Mouse (Mus musculus): ENCODE results near the gene Maco1. TPM values are rescaled to one million over a fixed set of nuclear protein-coding genes. Genes with fewer than 3 reads are reported as not detected.
"Not testable (repeated sequence)": the region's sequence is repeated elsewhere in the genome, so short reads cannot be mapped to it uniquely, and the experiment has no call there.

Maco1 gene
- total RNA-seq, 2 experiments from 2014 or later = 62.9 to 136 TPM

DNA sequence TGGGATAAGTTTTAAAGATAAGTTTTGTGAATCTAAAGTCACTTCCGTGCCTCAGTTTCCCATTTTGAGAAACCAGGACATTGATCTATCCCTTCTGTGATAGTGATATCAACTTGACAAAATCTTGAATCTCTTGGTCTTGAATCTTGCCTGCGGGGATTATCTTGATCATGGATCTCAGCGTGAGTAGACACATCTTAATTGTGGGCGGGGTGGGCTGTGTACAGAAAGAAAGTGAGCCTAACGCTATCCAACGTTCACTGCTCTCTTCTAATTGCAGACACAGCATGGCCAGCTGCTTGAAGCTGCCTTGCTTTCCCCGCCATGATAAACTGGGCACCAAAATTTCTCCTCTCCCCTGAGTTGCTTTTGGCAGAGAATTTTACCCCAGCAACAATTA is 9.9 kb upstream of the Maco1 start:
- 0 out of 2 replicates have a peak, but pooled peaks have one; percentile 15 for ATAC-seq (replicated peaks; ENCODE audit: low FRiP score, poor library complexity, severe bottlenecking)

DNA sequence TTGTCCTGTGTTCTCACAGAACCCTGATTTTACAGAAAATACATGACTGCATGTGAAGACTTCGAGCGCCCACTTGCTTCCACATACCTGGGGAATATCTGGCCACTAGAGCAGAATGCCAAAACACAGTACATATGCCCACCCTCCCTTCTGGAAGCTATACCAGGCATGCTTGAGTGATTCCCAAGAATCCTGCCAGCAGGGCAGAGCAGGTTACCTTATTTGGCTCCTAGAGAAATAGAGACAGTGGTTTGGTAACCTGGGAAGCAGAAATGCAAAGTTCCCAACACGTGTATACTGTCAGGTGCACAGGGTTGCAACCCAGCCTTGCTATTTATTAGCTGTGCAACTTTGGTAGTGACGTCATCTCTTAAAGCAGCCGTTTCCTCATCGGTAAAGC is 8.7 kb upstream of the Maco1 start:
- no peak for ATAC-seq (replicated peaks; ENCODE audit: low FRiP score, poor library complexity, severe bottlenecking)

DNA sequence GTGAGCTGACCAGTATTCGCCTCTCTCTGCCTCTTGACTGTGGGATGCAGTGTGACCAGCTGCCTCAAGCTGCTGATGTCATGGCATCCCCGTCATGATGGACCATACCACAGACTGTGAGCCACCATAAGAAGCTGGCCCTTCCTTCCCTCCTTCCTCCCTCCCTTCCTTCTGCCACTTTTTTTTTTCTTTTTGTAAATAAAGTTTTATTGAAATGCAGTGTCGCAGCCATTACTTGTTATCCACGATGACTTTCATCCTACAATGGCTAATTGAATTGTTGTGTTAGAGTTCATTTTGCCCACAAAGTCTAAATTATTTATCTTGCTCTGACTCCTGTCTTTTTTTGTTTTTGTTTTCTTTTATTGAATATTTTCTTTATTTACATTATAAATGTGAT is 5.3 kb upstream of the Maco1 start:
- no peak for ATAC-seq (replicated peaks; ENCODE audit: low FRiP score, poor library complexity, severe bottlenecking)

DNA sequence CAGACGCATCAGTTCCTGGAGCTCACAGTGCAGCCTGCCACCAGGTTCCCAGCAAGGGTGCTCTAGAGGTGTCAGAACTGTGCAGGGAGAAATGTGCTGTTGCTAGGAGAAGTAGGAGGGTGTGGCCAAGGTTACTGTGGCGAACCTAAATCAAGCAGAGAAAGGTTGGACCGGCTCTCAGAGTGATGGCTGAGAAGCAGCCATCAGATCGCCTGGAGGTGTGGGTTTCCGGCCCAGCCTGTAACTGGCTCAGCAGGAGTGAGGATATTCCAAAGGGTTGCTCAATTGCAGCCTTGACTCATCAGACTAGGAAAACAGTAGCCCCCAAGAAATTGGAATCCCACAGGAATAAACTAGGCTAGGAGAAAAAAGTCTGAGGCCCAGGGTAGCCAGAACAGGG is 3.4 kb upstream of the Maco1 start:
- no peak for ATAC-seq (replicated peaks; ENCODE audit: low FRiP score, poor library complexity, severe bottlenecking)

DNA sequence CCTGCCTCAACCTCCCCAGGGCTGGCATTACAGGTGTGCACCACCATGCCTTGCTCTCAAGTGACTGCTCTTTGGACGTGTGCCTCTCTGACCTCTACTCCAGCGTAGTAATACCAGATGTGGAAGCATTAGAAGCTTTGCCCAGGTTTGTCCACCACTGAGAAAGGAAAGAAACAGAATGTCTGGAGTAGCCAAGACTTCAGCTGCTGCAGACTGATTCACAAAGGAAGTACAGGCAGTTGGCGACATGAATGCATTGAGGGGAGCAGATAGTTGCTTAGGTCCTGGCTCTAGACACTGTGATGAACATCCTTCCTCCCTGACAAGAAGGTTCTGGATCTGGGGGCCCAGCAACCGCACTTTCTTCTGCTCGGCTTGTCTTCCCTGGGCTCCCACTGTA is 2.9 kb upstream of the Maco1 start:
- ATAC-seq (replicated peaks; ENCODE audit: low FRiP score, poor library complexity, severe bottlenecking) = no peak

DNA sequence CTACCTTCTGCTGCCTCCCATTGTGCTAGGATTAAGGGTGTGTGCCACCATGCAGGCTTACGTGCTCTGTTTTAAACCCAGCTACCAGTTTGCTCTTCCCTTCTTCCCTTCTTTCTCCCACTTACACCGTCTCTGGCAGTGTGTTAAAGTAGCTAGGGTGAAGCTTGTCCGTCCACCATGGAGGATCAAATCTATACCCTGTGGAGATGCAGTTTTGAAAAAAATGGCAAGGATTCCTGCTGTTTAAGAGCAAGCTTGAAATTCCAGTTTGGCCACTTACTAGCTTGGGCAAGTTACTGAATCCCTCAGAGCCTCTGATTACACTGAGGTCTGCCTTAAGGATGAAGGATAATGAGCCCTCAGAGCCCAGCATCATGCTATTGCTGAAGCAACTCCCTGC is 2.2 kb upstream of the Maco1 start:
- no peak for ATAC-seq (replicated peaks; ENCODE audit: low FRiP score, poor library complexity, severe bottlenecking)

DNA sequence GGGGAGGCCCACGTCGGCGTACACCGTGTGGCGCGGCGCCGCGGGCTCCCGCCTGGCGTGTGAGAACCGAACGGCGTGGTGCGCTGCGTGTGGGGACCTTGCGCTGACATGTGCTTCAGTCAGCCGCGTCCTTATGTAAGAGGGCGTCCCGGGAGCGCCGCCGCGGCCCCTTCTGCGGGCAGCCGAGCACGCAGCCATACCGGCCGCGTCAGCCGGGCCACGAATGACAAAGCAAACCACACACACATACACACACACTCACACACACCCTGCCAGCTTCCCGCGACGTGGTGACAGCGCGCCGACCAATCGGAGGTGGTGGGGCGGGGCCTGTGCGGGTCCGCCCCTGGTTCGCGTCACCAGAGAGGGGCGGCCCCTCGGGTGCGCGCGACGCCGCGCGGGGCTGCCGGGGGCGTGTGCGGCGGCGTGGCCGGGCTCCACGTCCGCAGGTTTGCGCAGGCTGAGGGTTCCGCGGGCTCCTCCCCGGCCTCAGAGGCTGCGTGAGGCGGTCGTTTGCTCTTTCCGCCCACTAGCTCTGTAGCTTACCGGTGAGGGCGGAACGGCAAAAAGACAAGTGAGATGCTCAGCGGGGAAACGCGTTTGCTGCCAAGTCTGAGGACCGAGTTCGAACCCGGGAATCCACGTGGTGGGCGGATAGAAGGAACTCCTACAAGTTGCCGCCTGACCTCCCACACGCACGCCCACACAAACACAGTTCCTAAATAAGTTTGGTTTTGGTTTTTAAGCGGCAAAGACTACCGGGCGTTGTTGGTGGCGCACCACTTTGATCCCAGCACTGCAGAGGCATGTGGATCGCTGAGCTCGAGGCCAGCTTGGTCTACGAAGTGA is 716 bp upstream of the Maco1 start:
- peak; percentile 79 for ATAC-seq (replicated peaks; ENCODE audit: low FRiP score, poor library complexity, severe bottlenecking)

DNA sequence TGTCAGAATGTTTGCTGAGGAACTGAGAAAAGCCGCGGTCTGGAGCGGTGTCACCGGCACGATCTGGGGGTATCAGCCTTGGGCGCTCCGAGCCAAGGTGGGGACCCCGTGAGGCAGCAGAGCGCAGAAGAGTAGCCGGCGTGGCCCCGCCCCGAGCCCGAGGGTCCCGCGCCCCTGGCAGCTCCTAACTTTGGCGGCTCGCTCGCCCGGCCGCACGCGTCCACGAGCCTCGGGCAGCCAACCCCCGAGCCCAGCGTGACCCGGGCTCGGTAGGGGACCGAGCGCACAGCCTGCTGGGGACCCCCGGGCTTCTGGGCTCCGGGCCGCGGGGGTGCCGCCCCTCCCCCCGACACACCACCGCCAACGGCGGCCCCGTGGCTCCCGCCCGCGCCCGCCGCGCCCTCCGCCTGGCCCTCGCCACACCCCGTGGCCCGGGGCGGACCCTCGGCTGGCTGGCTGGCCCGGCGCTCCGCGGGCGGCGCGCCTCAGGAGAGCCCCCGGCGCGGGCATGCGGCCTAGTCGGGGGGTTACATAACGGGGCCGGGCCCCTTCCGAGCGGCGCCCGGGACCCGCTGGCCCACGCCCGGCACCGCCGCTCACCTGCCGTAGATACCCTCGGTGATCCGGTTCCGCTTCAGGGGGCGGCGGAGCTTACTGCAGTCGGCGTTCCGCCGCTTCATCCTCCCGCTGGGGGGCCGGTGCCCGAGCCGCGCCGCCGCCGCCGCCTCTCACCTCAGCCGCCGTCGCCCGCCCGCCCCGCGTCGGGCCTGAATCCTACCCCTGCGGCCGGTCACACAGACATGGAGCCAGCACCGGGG is 498 bp downstream of the Maco1 start:
- ATAC-seq (replicated peaks; ENCODE audit: low FRiP score, poor library complexity, severe bottlenecking) = peak; percentile 42; the same call in 1 of the 2 replicates

DNA sequence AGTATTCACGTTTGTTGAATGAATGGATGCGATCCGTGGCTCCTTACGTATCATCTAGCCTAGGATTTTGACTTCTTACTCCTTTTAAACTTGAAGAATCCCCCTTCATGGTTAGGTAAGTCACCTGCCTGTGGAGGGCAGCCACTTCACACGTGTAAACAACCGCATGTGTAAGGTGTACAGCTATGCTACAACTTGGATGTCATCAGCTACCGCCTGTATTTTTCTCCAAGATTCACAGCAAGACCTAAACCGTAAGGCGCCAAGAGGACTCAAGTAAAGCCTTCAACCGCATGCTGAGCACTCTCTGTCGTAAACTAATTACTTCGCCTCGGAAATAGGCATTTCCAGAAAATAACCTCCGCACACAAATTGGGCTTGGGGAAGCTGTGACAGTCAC is 1.3 kb downstream of the Maco1 start:
- ATAC-seq (replicated peaks; ENCODE audit: low FRiP score, poor library complexity, severe bottlenecking) = no peak

DNA sequence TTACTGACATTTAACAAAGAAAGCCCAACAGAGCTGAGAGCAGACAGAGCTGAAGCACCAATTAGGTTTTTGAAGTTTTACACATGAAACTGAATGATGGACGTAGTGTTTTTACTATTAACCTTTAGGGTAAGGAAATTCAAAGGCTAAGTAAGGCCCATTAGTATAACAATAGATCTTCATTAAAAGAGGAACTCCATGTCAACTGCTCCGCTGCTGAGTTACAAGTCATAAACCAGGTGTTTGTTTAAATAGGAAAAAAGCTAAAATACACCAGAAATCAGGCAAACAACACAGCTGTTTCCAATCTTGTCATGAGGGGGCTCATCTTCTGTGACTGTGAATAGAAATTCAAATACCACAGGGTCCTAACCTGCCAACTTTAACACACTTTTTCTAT is 1.9 kb downstream of the Maco1 start:
- no peak for ATAC-seq (replicated peaks; ENCODE audit: low FRiP score, poor library complexity, severe bottlenecking)

DNA sequence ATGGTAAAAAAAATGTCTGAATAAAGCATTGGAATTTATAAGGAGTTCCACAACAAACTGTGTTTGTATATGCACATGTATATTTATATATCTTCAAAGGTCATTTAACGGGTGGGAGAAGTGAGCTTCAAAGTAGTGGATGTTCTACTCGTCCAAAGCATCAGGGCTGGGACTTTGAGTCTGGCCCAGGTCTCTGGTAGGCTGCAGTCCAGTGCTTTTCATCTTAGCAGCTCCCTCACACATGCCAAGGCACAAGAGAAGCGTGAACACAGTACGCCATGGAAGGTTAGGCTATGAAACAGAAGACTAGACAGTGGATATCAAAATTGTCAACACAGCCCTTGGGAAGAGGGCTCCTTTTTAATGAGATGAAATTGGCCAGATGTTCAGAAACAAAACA is 2.6 kb downstream of the Maco1 start:
- ATAC-seq (replicated peaks; ENCODE audit: low FRiP score, poor library complexity, severe bottlenecking) = no peak

DNA sequence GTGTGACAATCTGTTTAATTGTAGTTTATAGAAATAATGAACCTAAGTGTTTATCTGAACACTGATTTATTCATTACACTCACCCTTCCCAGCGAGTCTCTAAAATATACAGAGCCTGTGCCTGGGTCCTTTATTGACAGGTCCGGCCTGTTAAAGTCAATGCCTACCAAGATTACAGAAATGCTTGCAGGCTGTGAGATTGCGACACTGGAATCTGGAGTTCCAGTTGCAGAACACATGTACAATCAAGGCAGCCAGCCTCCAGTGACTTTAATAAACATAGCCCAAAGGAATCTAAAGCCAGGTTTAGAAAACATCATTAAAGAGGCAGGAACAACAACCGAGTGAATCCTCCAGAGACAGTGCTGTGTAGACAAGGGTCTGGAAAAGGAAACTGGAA is 5.6 kb downstream of the Maco1 start:
- no peak for ATAC-seq (replicated peaks; ENCODE audit: low FRiP score, poor library complexity, severe bottlenecking)

DNA sequence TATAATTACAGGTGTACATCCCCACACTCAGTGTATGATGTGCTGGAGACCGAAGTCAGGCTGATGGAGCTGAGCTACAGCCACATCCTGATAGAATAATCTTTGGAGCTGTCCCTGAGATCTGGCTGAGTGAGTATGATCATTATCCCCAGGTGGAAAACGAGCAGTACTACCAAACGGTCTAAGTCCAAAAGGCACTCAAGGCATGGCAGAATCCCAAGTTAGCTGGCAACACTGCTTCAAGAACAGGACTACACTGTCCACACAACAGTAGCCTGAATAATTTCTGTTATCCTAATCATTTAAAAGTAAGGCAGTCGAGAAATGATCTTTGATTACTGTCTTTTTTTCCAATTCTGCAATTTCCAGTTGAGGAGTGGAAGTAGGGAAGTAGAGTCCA is 9.6 kb downstream of the Maco1 start:
- ATAC-seq (replicated peaks; ENCODE audit: low FRiP score, poor library complexity, severe bottlenecking) = no peak

DNA sequence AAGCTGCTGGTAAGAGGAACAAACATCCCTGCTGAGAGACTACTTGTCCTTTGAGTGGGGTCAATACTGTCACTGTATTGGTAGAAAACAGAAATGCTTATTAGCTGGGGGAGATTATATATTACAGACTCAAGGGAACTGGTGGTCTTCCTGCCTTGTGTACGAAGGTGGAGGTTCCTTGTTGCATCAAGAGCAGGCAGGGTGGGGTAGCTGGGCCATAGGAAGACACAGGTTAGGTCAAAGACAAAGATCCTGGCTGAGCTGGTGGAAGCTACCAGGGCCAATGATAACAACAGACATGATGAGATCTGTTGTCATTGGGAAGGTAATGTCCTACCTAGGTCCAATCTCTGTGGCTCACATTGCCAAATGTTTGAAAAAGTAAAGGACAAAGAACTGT is 12.9 kb downstream of the Maco1 start:
- no peak for ATAC-seq (replicated peaks; ENCODE audit: low FRiP score, poor library complexity, severe bottlenecking)

DNA sequence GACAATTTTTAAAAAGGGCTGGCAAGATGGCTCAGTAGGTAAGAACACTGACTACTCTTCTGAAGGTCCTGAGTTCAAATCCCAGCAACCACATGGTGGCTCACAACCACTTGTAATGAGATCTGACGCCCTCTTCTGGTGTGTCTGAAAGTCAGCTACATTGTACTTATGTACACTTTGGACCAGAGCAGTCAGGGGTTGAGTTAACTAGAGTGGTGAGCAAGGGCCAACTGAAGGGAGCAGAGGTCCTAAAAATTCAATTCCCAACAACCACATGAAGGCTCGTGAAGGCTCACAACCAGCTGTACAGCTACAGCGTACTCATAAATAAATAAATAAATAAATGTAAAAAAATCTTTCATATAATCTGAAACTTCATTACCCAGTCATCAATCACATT is 14.4 kb downstream of the Maco1 start:
- ATAC-seq (replicated peaks; ENCODE audit: low FRiP score, poor library complexity, severe bottlenecking) = not testable (repeated sequence)

DNA sequence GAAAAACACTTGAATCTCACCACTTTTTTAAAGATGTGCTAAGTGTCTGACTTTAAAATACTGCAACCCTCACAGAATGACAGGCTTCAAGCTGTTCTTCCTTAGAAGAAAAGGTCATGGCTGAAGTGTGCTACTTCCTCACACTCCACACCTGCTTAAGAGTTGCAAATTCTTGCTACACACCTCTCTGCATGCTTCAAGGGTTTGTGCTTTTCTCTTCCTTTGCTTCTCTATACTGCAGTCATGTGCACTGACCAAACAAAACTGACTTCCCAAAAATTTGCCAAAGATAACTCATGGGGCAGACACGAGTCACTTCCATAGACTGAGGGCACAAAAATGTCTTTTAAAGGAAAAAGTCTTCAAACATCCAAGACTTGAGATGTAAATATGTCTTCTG is 14.9 kb downstream of the Maco1 start:
- no peak for ATAC-seq (replicated peaks; ENCODE audit: low FRiP score, poor library complexity, severe bottlenecking)

DNA sequence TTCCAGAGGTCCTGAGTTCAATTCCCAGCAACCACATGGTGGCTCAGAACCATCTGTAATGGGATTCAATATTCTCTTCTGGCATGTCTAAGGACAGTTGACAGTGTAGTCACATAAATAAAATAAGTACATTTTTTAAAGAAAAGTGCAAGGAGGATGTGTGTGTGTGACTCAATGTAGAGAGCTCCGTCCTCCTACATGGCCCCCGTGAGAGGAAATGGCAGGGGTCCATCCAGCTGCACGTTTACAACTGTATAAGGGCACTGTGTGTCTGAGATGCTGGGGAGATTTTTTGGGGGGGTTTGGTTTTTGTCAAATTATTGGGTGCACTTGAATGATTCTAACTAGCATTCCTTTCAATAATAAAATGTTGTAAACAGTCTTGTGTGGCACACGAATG is 17.7 kb downstream of the Maco1 start:
- no peak for ATAC-seq (replicated peaks; ENCODE audit: low FRiP score, poor library complexity, severe bottlenecking)

DNA sequence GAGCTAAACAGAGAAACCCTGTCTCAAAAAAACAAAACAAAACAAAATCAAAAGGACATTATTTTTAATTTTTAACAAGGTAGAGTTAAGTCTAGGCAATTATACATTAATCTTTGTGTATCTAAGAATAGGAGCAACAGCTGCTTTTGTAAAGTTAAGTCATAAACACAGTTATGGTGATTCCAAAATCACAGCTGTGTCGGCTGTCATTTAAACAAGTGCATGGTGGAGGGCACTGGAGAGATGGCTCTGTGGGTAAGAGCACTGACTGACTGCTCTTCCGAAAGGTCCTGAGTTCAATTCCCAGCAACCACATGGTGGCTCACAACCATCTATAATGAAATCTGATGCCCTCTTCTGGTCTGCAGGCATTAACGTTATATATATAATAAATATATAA is 21.2 kb downstream of the Maco1 start:
- ATAC-seq (replicated peaks; ENCODE audit: low FRiP score, poor library complexity, severe bottlenecking) = no peak

DNA sequence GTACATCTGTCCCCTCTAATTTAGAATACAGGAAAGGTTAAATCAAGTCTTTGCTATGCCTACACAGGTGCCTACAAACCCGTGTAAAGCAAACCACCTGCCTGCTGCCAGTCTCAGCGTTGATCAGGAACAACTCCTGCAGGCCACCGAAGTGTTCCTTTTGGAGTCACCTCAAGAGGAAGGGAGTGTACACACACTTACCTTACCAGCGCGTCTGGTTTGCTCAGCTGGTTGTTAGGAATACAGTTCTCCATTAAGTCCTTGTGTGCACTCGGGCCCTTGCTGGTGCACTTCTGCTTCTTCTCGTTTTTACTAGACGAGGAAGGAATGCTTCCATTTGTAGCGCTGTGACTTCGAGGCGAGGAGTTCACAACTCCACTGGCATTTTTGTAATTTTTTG is 25.3 kb downstream of the Maco1 start:
- no peak for ATAC-seq (replicated peaks; ENCODE audit: low FRiP score, poor library complexity, severe bottlenecking)

DNA sequence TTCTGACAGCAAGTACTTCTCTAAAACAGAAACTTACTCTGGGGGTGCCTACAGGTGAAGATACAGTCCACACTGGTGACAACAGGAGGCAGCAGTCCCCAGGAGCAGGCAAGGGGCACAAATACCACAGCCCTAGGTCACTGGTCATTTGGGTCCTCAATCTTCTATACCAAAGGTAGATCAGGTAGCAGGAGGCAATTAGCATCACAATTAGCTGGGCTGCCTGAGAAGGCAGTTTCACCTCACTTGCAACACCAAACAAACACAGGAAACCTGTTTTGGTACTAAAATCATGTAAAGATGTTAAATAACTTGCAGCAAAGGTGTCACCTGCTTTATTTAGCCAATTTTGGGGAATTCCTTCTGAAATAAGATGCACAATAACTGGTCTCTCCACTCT is 26.8 kb downstream of the Maco1 start:
- ATAC-seq (replicated peaks; ENCODE audit: low FRiP score, poor library complexity, severe bottlenecking) = no peak

DNA sequence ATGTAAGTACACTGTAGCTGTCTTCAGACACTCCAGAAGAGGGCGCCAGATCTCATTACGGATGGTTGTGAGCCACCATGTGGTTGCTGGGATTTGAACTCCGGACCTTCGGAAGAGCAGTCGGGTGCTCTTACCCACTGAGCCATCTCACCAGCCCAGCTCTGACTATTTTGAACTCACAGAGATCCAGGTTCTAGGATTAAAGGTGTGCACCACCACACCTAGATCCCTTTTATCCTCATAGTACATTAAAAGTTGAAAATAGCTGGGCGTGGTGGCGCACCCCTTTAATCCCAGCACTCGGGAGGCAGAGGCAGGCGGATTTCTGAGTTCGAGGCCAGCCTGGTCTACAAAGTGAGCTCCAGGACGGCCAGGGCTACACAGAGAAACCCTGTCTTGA is 27.3 kb downstream of the Maco1 start:
- not testable (repeated sequence) for ATAC-seq (replicated peaks; ENCODE audit: low FRiP score, poor library complexity, severe bottlenecking)
